Mouse (Mus musculus): ENCODE data around the gene Tsen54.
A peak's percentile ranks its signal among the peaks of the same experiment; 100 is the strongest.
"Not testable (repeated sequence)": the region's sequence is repeated elsewhere in the genome, so short reads cannot be mapped to it uniquely, and the experiment has no call there.

Gene Tsen54

DNA sequence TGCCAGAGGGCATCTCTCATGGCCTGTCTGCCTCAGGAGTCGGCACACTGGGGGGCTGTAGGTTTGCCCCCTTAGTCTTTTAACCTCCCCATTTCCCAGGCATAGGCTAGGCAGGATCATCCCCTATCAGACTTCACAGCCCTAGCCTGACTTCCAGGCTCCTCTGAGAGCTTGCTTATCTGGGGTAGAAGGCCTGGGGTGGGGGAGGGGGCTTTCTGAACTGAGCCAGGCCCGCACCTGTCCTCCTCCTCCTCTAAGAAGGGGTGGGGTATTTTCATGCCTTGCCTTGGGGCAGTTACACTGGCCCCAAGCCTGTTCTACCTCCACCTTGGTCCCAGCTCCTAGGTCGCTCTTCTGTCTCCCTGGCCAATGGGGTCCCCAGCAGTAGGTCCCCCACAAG is 17.0 kb downstream of the Tsen54 start:
- no peak for DNase-seq

DNA sequence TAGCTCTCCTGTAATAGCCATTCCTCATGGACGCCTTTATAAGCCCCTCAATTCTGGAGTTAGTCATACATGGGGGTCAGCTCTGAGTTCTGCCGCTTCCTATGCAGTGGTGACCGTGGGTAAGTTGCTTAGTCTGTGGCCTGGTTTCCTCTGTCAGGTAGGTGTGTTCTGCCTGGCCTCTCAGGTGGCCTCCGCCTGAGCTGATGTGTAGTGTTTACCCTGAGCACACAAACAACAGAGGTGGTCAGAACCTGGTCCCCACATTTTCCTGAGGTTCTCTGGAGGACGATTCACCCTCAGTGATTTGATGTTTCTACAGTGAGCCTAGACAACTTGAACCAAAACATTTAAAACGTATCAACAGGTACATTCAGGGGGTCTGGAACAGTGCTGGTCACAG is 17.5 kb downstream of the Tsen54 start:
- no peak for DNase-seq

DNA sequence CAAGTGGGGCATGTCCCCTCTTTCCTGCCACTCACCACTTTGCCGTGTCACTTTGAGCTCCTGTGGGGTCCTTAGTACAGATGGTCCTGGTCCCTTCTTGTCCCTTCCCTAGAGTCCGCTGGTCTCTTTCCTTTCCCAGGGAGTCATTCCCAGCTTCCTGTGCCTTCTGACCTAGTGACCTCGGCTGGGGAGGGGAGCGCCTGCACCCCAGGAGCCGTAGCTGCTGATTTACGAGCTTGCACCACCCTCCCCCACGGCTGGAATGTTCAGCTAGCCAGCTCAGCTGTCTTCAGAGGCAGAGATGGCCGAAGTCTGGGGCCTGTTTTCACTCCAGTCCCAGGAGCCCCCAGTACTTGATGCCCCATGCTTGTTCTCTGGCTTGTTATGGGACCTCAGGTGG is 18.0 kb downstream of the Tsen54 start:
- peak; percentile 83 for DNase-seq

DNA sequence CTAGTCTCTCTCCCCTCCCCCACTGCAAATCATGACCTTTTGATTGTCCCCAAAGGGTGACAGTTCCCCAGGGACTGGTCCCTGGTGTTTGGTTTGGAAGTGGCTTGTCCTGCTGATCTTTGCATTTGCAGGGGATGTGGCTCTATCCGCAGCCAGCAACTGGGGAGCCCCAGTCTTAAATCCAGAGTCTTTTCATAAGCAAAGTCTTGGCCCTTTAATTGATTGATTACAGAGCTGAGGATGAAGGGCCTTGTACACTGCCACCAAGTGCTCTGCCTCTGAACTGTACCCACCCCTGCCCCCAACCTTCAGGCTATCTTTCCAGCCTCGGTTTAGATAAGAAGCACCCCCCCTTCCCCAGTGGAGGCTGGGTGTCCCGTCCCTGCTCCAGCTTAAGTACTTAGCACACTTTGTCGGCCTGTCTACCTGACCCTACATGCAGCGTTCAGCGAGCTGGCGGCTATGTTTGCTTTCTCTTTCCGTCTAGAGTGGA is 18.5 kb downstream of the Tsen54 start:
- DNase-seq, result peak; percentile 70

DNA sequence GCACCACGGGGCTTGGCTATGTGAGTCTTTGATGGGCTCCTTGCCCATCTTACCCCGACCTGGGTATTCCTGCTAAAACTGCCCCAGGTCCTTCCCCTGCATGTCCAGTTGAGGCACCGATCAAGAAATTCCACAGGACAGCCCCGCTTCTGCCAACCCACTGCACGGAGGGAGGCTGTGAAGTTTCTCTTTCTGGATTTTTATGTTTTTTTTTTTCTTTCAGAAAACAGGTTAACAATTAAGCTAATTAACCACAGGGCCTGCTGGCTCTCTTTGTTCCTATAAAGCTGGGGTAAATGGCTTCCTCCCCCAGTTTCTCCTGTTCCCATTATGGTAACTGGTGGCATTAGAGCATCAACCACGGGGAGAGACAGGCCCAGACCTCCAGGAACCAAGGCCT is 19.5 kb downstream of the Tsen54 start:
- no peak for DNase-seq

DNA sequence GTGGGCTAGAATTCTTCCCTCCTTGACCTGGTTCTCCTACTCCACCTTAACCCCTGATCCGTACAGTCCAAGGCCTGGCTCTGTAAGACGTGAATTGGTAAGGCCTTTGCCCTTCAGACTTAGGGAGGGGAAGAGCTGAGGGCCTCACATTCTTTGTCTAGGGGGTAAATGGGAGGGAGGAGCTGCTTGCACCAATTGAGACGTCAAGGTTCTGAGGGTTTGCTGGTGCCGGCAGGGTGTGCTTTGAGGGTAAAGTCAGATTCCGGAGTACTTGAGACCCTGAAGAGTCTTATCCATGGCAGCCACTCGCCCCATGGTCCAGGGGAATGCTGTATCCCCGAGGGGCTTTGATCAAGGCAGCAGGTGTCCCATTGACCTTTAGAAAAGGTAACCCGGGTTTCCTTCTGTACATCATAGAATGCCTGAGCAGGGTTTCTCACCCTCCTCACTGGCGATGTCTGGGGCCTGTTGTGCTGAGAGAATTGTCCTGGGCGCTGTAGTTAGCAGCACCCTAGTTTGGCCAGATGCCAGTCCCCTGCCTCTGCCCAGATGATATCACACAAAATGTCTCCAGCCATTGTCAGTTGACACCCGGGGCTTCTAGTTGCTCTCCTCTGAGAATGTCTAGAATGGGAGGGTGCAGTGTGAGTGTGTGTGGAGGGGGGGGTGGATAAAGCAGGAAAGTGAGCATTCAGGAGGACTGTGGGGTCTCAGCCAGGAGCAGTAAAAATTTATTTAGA is 22.3 kb downstream of the Tsen54 start:
- peak; percentile 56 for DNase-seq

DNA sequence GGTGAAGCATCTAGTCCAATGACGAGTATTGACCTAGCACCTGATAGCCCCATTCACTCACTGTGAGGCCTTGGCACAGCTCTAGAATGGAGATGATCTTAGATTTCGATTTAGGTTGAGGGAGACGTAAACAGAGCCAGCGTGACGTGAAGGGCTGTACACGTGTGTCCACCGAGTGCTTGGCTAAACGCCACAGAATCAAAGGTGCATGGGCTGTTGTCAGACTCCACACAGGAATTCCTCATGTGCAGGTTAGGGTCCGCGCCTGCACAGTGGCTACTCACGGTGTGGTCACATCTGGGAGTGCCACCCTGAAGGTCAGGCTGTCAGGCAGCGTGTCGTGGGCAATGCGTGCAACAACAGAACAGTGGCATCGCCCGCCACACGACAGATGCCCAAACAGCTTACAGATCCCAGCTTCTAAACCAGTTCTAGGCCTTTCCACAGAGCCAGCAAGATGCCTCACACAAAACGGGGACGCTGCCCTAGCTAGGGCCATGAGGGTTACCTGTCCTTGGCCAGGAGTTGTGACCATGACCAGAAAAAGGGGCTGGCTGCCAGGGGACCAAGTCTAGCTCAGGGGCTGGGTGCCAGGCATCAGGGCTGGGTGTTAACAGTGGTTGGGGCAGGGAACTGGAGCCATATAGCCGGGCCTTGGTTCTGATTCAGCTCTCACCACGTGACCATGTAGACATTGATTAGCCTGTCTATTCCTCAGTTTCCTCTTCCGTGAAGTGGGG is 23.3 kb downstream of the Tsen54 start:
- no peak for DNase-seq

DNA sequence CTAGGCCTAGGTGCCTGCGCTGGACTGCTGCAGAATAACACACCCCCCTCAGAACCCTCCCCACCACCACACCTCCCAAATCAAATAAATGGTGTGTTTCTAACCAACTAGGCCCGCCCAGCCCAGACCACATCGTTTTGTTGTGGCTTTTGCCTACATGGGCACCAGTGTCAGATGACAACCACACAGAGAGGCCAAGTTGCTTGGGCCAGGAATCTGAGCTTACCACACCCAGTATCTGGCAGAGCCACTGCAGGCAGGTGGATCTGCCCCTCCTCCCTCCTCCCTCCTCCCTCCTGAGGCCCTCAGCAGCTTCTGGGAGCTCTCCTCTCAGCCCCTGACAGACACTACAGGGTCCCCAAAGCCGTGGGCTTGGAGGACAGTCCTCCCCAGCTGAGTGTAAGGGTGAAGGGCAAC is 24.4 kb downstream of the Tsen54 start:
- peak; percentile 46 for DNase-seq

DNA sequence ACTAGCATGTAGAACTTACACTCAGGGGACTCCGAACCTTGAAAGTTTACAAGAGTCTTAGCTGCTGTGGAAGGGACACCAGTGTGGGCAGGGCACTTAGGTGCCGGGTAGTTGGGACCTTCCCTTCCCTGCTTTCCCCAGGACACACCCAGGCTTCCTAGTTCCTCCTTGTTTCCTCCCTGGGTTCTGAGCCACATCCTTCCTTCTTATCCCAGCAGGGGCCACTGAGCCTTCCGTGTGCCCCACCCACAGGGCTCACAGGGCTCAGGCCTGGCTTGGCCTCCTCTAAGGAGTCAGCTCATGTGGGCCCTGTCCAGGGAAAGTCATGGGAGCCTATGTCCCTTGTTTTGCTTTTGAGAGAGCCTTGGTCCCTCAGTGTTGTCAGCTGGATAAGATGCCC is 25.2 kb downstream of the Tsen54 start:
- DNase-seq, result no peak

DNA sequence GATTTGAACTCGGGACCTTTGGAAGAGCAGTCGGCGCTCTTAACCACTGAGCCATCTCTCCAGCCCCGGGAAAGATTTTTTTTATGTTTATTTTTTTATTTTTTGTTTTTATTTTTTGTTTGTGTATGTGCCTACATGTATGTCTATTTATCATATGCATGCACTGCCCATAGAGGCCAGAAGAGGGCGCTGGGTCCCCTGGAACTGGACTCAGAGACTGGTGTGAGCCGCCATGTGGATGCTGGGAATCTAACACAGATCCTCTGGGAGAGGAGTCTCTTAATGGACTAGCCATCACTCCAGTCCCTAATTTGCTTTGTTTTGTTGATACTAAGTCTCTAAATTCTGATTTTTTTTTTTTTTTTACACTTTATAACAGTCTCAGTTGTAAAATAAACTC is 26.5 kb downstream of the Tsen54 start:
- DNase-seq, result no peak

DNA sequence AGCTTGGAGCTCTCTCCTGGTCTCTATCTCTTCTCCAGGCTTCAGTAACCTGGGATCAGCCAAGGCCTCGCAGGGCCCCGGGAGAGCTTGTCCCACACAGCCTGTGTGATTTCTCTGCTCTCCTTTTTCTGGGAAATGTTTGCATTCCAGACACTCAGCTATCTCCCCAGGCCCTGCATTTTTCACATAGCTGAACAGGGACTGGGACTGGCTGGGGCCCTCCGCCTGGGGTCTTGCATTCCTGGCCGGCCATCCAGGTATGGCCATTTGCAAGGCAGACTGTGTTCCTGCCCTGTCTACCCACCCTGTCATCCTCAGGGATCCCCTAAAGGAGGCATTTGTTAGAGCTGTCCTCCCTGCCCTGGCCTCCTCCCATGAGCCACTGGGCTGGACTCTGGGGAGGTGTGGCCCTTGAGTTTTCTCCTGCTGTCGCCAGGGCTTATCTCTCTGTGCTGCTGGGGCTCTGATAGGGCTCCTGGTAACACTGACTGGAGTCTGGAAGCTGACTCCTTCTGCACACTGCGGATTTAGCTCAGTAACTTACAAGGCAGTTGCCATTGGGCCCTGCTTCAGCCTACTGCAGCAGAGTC is 27.5 kb downstream of the Tsen54 start:
- peak; percentile 55 for DNase-seq

DNA sequence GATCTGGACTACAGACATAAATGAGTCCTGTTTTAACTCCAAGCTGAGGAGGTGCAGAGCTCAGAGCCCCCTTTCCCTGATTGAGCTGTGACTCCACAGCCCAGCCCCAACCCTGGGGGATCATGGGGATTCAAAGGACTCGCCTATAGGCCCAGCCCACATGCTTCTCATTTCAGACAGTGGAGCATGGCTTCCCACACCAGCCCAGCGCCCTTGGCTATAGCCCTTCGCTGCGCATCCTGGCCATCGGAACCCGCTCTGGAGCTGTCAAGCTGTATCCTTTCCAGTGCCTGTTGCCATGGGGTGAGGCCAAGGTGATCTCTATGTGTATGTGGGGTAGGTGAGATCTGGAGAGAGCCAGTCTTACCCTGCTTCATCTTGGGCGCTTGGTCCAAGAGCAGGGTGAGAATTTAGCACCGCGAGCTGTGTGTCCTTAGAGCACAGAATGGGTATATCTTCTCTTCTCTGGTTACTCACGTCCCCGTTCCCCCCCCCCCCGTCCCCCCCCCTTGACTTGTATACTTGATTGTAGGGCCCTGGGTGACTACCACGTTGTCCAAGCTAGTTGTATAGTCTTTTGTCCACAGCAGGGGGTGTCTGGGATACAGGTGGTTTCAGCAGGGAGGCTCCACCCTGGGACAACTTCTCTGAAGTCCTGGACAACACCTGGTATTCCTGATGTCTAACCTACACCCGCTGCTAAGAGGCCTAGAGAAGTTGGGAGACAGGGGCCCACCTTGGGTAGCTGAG is 28.8 kb downstream of the Tsen54 start:
- DNase-seq, result no peak

DNA sequence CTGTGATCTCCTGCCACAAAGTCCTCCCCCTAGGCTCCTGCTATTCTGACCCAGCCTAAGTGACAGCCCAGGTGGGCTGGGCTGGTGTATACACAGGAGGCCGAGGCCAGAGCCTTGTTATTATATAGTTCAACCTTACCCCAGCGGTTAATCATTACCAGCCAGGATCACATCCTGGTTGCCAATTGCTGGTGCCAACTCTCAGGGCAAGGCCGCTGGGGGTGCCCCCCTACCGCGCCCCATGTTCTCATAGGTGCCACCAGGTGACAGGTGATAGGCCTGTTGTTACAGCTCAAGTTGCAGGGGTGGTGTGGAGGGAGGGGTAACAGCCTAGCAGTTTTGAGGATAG is 29.3 kb downstream of the Tsen54 start:
- DNase-seq, result peak; percentile 40

DNA sequence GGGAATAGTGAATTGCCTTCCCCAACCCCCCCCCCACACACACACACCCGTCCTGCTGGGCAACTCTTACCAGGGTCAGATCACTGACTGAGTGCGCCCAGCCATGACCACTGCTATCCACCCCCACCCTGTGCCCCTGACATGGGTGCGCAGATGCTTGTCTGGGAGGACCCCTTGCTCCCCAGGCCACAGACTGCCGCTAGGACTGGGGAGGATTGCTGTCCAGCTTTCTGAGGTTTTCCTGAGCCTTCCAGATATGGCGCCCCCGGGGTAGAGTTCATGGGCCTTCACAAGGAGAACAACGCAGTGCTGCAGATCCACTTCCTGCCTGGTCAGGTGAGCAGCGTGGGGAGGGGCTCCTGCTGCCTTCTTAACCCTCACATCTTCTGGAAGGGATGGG is 29.7 kb downstream of the Tsen54 start:
- no peak for DNase-seq

DNA sequence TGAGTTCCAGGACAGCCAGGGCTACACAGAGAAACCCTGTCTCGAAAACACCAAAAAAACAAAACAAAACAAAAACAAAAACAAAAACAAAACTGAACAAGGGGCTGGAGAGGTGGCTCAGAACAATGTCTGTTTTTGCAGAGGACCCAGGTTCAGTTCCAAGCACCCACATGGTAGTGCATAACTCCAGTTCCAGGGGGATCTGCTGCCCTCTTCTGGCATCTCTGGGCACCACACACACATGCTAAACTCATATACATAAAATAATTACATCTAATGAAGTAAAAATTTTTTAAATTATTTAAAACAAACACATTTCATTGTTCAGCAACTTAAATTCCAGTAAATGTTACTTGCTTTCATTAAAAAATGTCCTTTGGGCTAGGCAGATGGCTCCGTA is 31.3 kb downstream of the Tsen54 start:
- DNase-seq, result no peak

DNA sequence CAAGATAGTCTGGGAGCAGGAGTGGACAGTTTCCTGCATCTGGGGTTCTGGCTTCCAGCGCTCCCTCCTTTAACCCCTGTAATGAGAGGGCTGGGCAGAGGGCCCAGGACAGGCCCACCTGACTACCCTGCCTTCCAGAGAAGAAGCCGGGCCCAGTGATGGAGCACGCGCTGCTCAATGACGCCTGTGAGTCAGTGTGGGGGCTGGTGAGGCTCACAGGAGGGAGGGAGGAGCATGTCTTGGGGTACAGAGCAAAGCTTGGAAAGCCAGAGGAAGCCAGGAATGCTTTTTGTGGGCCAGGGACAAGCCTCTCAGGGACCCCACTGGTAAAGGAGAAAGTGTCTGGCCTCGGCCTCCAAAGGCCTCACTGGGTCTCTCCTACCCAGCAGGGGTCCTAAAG is 40.1 kb downstream of the Tsen54 start:
- no peak for DNase-seq

DNA sequence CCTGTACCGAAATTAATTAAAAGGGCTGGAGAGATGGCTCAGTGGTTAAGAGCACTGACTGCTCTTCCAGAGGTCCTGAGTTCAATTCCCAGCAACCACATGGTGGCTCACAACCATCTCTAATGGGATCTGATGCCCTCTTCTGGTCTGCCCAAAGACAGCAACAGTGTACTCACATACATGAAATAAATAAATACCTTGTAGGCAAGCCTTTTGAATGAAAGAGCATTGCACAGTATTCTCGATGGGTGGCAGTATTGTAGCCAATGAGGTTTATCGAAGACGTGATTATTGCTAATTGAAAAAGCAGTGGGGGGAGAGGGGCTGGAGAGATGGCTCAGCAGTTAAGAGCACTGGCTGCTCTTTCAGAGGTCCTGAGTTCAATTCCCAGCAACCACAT is 42.6 kb downstream of the Tsen54 start:
- DNase-seq, result not testable (repeated sequence)

DNA sequence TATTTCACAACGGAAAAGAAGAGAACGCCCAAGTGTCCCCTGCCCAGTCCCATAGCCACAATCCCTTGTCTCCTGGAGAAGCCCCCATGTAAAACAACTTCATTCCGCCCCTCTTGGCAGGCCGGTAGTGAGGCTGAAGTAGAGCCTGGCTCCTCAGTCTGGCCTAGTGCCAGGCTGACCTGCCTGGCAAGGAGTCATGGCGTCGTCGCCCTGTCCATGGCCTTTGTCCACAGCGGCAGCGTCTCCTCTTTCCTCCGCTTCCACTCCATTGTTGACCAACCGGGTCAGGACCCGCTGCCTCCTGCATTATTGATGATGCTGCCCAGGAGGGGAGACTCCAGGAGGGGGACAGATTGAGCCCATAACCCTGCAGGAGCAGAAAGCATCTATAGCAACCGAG is 43.4 kb downstream of the Tsen54 start:
- DNase-seq, result no peak

DNA sequence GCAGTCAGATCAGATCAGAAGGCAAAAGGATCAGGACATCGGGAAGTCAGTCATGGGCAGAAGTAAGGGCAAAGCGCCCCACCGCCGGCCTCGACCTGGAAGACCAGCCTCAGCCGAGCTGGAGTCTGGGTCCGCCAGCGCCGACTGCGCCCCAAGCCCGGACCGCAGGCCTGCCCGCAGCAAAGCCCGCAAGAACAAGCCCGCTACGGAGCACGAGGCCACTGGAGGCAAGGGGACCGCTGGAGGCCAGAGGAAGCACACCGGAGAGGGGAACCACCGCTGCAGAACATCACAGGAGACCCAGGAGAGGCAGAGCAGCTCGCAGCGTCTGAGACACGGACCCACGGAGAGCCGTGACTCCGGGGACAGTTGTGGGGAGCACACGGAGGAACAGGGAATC is 43.8 kb downstream of the Tsen54 start, which contains the start of gene Myo15b:
TSS of gene Myo15b (plus strand) at position 53 of the 400 bp plus-strand sequence.
- no peak for DNase-seq

DNA sequence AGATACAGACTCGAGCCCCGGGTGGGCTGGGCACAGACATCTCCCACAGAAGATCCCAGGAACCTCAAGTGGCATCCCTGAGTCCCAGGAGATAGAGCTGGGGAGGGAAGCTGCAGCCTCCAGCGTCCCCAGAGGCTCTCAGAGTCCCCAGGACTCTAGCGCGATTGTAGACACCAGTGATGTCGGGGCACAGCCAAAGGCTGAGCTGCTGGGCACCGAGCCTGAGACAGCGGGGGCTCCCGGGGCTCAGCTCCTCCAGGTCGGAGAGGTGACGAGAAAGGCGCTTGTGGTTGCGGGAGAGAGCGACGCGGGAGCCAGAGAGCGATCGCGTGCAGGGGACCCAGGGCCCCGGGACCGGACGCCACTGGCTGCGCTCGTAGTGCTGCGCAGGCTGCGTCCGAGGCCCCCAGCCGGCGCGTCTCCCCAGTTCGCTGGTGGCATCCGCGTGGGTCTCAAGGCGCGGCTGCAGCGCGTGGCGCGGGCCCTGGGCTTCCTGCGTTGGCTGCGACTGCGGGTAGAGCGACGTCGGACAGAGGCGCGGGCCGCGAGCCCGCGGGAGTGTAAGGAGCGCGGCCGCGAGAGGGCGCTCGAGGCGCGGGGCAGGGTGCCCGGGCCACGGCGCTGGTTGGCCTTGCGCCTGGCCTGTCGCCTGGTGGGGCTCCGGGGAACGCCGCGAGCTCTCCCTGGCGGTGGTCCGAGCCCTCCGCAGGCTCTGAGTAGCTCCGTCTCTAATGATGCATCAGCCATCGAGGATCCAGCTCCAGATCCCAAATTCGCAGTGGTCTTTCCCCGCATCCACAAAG is 44.8 kb downstream of the Tsen54 start:
- peak; percentile 93 for DNase-seq

DNA sequence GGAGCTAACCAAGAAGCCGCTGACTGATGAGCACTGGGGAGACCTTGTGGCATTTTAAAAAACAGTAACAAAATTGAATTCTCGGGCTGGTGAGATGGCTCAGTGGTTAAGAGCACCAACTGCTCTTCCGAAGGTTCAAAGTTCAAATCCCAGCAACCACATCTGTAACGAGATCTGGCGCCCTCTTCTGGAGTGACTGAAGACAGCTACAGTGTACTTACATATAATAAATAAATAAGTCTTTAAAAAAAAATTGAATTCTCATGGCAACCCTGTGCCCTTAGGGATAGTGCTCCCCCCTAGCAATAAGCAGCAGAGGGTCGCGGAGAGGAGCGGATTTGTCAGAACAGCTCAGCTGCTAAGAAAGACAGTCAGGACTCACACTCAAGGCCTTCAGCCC is 49.4 kb downstream of the Tsen54 start:
- no peak for DNase-seq

DNA sequence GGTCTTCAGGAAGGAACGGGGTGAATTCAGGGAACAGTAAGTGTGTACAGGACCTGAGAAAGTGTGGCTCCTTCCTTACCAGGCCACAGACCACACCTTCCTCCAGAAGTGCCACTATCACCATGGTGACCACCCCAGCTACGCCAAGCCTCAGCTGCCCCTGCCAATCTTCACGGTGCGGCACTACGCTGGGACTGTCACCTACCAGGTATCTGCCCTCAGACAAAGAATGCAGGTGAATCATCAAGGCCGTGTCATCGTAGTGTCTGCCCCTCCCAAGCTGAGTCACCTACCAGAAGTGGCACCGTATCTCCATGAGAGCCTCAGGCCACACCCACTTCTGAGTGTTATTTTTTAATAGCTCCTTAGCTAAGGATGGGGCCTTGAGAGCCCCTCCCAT is 54.9 kb downstream of the Tsen54 start:
- DNase-seq, result peak; percentile 48

All from lung, postnatal 10 days (tissue).